Mouse (Mus musculus) bone marrow, adult 2 months (tissue): ENCODE results near the gene Apoa2. TPM values are rescaled to one million over a fixed set of nuclear protein-coding genes. Genes with fewer than 3 reads are reported as not detected.

Source experiments
- H3K27ac ChIP-seq: fragments of 200-500 bp; 2 replicates; pipeline ENCODE4 v1.5.1; 2012; ENCODE audit warnings: low read depth, mild to moderate bottlenecking, control low read depth, inconsistent platforms, low read length; ENCODE audit not compliant: control insufficient read depth, poor library complexity, insufficient read depth
- H3K4me1 ChIP-seq: fragments of 200-500 bp; 2 replicates; pipeline ENCODE4 v1.6.1; 2011; ENCODE audit warnings: low read length; ENCODE audit not compliant: control insufficient read depth, insufficient read depth
- H3K4me3 ChIP-seq: fragments of 200-500 bp; replicated peaks from 2 replicates; pipeline ENCODE3; 2011; ENCODE audit warnings: mild to moderate bottlenecking, low read depth, low read length, control low read depth; ENCODE audit not compliant: control insufficient read depth
- CTCF ChIP-seq: fragments of 200-500 bp; IDR thresholded peaks from 2 replicates; pipeline ENCODE4 v1.5.1; 2011; ENCODE audit warnings: low read length, control low read depth; ENCODE audit not compliant: control insufficient read depth, insufficient read depth
- POLR2A ChIP-seq: fragments of 200-500 bp; IDR thresholded peaks from 2 replicates; pipeline ENCODE4 v1.6.1; 2011; ENCODE audit warnings: low read depth, mild to moderate bottlenecking, control low read depth, low read length, borderline replicate concordance; ENCODE audit not compliant: control insufficient read depth
- WGBS: fragments of 180-500 bp; shearing (Covaris S2); methylation state at CpG from one replicate; pipeline ENCODE4 v1.1.7; 2018; 5-methylcytosine and 5-hydroxymethylcytosine counted together
- polyA plus RNA-seq: library from polyadenylated mRNA; stranded (reverse); fragments of >200 nt; gene quantifications from 2 replicates; pipeline ENCODE4 v1.2.4, GENCODE M21; 2011; ENCODE audit warnings: low replicate concordance; ENCODE audit not compliant: missing spikeins, insufficient read depth, insufficient read length

The Apoa2 gene
- polyA plus RNA-seq, 1 experiment = 203 TPM

DNA sequence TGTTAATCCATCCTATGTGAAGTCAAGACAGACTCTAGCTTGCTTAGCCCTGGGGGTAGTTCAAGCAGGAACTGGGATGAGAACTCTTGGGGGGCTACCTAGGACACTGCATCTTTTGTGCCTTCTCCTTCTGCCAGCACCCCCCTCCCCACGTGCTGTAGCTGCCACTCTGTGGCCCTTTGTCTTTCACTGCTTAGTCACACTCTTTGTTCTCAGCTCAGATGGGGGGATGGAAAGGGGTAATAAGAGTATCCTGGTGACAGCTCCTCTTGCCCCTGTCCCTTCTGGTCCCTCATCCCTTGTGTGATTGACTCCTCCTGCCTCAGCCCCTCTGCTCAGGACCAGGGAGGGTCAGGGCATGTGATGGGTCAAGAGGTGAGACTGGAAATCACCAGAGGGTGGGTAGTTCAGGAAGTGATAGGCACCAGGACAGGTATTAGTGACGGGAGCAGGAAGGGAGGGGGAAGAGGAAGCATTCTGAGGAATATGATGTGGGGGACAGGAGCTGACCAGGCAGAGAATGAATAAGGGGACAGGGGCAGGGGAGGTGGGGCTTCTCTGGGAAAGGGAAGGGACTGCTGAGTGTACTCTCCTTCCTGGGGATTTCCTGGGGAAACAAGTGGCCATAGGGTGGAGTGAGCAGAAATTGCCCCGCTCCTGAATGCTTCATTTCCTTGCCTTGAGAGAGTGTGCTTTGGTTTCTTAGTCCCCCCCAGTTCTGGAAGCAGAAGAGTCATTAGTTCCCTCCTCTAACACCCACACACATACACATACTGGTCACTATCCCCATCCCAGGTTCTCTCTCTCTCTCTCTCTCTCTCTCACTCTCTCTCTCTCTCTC is 23.8 kb downstream of the Apoa2 start:
- H3K27ac ChIP-seq = no peak overlapping the region
- TF ChIP-seq POLR2A = no peak
- H3K4me3 ChIP-seq = no peak overlapping the region
- 50% methylated on average over 3 of the region's 3 CpGs for WGBS
- peaks cover 2% of the 10 kb centered on the region; the same call in 1 of the 2 replicates for H3K4me1 ChIP-seq

DNA sequence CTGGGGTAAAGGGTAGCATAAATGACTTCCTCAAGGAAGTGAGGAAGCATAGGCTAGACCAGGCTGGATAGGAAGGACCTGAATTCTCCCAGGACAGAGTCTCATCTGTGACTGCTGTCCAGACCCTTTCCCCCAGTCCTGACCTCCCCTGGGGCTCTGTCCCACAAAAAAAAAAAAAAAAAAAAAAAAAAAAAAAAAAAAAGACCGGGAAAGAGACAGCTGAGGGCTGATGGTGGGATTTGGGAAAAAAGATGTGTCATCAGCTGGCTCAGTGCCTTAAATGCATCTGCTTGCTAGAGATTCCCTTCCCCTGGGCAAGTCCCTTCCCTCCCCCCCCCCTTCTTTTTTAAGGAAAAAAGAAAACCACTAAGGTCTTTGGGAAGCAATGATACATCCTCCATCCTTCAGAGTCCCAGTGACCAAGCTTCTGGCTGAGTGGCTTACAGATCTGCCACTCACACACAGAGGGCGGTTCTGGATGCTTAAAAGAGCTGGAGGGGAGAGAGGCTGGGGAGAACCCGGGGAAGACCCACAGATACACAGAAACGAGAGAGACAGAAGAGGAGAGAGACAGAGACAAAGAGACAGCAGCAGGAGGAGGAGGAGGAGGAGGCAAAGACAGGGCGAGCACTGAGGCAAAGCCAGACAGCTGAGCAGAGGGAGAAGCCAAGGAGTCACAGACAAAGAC is 25.2 kb downstream of the Apoa2 start, which contains the start of gene Adamts4:
Gene Adamts4, plus strand, starts transcription at position 509 of the 688 bp plus-strand sequence.
- TF ChIP-seq POLR2A (no peak), CTCF (no peak)
- H3K4me1 ChIP-seq = peaks cover 2% of the 10 kb centered on the region; the same call in 1 of the 2 replicates
- no peak within 1 kb of the TSS for H3K27ac ChIP-seq
- 30% methylated on average over 5 of the region's 5 CpGs for WGBS
- no peak within 1 kb of the TSS for H3K4me3 ChIP-seq

DNA sequence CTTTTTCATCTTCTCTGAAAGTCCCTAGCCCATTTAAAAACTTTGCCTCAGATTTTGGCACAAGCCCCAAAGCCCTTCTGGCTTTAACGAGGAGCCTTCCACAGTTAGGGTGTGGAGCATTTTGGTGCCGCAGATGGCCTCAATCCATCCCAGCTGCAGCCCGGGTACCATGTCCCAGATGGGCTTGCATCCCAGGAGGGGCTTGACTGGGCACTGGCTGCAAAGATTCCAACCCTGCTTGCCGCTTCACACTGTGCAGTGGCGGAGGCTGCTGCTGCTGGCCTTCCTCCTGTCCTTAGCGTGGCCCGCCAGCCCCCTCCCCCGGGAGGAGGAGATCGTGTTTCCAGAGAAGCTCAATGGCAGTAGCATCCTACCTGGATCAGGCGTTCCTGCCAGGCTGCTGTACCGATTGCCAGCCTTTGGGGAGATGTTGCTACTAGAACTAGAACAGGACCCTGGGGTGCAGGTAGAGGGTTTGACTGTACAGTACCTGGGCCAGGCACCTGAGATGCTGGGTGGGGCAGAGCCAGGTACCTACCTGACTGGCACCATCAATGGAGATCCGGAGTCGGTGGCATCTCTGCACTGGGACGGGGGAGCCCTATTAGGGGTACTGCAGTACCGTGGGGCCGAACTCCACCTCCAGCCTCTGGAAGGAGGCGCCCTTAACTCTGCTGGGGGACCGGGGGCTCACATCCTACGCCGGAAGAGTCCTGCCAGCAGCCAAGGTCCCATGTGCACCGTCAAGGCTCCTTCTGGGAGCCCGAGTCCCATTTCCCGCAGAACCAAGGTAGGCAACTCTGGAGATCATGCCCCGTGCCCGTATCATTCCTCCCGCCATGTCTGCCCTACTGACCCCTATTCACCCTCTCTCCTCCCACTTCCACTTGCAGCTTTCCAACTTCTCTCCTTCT is 26.1 kb downstream of the Apoa2 start, which contains the start of gene Ndufs2:
Gene Ndufs2, minus strand, starts transcription at position 709 of the 914 bp plus-strand sequence.
- H3K27ac ChIP-seq = no peak within 1 kb of the TSS
- TF ChIP-seq POLR2A (no peak), CTCF (no peak)
- no peak within 1 kb of the TSS for H3K4me3 ChIP-seq
- 64% methylated on average over 26 of the region's 26 CpGs for WGBS
- peaks cover 2% of the 10 kb centered on the region; the same call in 1 of the 2 replicates for H3K4me1 ChIP-seq

DNA sequence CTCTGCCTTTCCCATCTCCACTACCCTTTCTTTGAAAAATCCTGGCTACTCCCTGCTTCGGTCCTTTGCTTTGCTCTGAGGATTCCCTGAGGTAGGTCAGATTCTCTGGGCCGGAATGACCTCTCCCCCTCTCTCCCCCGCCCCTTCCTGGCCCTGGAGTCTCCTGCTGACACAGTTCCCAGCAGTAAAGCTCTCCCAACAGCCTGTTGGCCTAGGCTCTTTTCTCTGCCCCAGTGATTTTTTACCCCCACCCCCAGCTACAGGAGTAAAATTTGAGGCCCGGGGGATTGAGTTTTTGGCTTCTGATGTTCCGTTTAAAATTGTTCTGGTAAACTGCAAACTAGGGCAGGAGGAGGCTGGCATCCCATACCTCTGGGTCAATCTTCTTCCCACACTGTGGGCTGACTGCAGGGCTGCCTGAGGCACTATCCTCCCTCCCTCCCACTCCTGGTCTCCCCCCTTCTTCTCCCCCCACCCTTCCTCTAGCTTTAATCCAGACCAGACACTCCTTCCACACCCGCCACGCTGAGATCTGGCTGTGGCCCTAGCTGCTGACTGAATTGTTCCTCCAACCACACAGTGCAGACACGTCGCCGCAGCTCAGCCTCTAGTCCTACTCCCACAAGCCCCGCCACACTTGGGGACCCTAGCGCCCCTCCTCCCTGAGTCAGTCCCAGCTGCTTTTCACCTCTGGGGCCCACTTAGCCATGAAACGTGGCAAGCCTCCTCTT is 26.9 kb downstream of the Apoa2 start:
- H3K4me3 ChIP-seq = no peak overlapping the region
- H3K4me1 ChIP-seq = peaks cover 2% of the 10 kb centered on the region; the same call in 1 of the 2 replicates
- TF ChIP-seq CTCF = no peak
- TF ChIP-seq POLR2A = no peak
- no peak overlapping the region for H3K27ac ChIP-seq
- WGBS = 49% methylated on average over 13 of the region's 13 CpGs

DNA sequence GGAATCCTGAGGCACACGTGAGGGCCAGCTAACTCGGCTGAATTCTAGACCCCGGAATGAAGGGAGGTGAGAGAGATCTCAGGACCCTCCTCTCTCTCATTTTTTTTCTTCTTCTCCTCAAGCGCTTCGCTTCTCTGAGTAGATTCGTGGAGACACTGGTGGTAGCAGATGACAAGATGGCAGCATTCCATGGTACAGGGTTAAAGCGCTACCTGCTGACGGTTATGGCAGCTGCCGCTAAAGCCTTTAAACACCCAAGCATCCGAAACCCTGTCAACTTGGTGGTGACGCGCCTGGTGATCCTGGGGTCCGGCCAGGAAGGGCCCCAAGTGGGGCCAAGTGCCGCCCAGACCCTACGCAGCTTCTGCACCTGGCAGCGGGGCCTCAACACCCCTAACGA is 27.6 kb downstream of the Apoa2 start:
- H3K4me1 ChIP-seq = peaks cover 2% of the 10 kb centered on the region; the same call in 1 of the 2 replicates
- 82% methylated on average over 17 of the region's 17 CpGs for WGBS
- H3K4me3 ChIP-seq = no peak overlapping the region
- no peak overlapping the region for H3K27ac ChIP-seq
- TF ChIP-seq CTCF = no peak
- no peak for TF ChIP-seq POLR2A

DNA sequence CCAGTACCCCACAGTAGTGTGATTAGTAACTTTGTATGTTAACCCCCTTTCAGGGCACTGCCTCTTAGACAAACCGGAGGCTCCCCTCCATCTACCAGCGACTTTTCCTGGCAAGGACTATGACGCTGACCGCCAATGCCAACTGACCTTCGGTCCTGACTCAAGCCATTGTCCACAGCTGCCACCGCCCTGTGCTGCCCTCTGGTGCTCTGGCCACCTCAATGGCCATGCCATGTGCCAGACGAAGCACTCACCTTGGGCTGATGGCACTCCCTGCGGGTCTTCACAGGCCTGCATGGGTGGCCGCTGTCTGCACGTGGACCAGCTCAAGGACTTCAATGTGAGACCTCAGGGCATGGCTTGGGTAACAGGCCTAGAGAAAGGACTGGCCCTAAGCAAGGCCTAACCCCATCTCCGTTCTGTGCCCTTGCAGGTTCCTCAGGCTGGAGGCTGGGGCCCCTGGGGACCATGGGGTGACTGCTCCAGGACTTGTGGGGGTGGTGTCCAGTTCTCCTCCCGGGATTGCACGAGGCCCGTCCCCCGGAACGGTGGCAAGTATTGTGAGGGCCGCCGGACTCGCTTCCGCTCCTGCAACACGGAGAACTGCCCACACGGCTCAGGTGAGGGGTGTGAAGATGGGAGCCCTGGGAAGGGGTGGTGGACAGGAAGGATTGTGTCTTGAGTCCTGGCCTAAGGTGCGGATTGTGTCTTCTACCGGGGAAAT is 31.4 kb downstream of the Apoa2 start:
- WGBS = 89% methylated on average over 24 of the region's 24 CpGs
- no peak for TF ChIP-seq CTCF
- TF ChIP-seq POLR2A = no peak
- H3K4me1 ChIP-seq = no peaks in the 10 kb centered on the region; the same call in 1 of the 2 replicates
- no peak overlapping the region for H3K27ac ChIP-seq
- H3K4me3 ChIP-seq = no peak overlapping the region
